Mouse (Mus musculus) yolk sac, embryonic 10.5 days (tissue): ENCODE data around the gene Rapgefl1.
"Not testable (repeated sequence)": the region's sequence is repeated elsewhere in the genome, so short reads cannot be mapped to it uniquely, and the experiment has no call there.

Source experiments
- DNase-seq: peaks from one replicate; pipeline ENCODE4 v3.0.0-alpha.2; 2017; ENCODE audit warnings: low spot score

Rapgefl1 gene

GRCm38 (mm10) chr11:98816706-98817239 is 19.8 kb upstream of the Rapgefl1 start:
- DNase-seq: no peak

DNA sequence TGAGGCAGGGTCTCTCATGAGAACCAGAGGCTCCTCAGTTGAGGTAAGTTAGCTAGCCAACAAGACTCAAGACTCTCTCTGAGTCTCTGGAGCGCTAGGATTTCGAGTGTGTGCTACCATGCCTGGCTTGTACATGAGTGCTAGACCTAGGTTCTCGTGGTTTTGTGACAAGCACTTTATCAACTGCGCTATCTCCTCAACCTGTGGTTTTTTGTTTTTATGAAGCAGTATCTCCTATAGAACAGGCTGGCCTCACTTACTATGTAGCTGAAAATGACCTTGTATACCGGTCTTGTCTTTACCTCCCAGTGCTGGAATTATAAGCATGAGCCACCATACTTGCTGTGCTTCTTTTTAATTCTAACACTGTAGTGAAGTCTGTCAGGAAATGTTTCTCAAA is 15.6 kb upstream of the Rapgefl1 start:
- DNase-seq: no peak

DNA sequence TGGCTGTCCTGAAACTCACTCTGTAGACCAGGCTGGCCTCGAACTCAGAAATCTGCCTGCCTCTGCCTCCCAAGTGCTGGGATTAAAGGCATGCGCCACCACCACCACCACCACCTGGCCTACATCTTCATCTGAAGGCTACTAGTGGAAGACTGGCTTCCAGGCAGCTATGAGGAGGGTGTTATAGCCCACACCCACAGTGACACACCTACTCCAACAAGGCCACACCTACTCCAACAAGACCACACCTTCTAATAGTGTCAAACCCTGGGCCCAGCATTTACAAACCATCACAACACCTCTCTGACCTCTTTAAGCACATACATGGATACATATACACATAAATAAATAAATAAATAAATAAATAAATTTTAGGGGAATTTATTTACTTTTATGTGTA is 10.5 kb upstream of the Rapgefl1 start:
- DNase-seq: not testable (repeated sequence)

GRCm38 (mm10) chr11:98827877-98828276 is 8.7 kb upstream of the Rapgefl1 start:
- DNase-seq: no peak

GRCm38 (mm10) chr11:98829091-98829775 is 7.4 kb upstream of the Rapgefl1 start:
- no peak for DNase-seq

- DNase-seq: no peak
Measured at GRCm38 (mm10) chr11:98829875-98830274, 6.7 kb upstream of the Rapgefl1 start.

GRCm38 (mm10) chr11:98835296-98835695 is 1.3 kb upstream of the Rapgefl1 start:
- DNase-seq: no peak

DNA sequence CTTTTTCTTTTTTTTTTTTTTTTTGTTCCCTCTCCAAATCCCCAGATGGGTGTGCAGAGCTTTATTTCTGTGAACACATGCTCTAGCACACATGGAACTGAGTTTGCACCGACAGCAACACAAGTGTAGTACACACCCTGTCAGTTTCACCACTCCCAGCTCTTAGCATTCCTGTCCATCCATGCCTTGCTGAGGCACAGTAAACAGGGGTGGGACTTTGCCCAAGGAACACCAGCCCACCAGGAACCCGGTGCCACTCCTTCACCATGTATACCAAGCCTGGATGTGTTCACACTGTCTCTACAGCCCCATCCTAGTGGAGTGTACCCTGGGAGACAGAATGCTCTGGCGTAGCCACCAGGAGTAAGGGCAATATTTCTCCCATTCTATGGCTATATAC is 860 bp upstream of the Rapgefl1 start:
- DNase-seq: no peak

DNA sequence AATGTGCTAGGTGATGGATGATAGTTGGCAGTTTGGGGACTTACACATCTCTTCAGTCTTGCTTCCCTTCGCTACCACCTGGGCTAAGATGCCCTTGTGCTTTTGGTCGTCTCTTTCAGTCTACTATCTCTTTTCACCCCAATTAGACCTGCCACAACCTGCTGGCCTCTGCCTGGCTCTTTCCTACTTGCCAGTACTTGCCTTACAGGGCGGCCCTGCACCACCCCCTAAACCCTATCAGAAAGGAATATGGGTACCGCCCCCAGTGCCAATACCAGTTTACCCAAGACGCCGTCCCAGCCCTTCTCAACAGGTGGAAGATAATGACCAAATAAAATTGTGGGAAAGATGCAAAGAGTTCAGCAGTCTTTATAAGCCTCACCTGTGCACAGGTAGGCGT is 457 bp upstream of the Rapgefl1 start:
- no peak for DNase-seq

GRCm38 (mm10) chr11:98837231-98837704 is 683 bp downstream of the Rapgefl1 start:
- no peak for DNase-seq

- DNase-seq: no peak
Measured at GRCm38 (mm10) chr11:98837917-98838316, 1.3 kb downstream of the Rapgefl1 start.

GRCm38 (mm10) chr11:98838512-98838911 is 1.9 kb downstream of the Rapgefl1 start:
- no peak for DNase-seq

DNA sequence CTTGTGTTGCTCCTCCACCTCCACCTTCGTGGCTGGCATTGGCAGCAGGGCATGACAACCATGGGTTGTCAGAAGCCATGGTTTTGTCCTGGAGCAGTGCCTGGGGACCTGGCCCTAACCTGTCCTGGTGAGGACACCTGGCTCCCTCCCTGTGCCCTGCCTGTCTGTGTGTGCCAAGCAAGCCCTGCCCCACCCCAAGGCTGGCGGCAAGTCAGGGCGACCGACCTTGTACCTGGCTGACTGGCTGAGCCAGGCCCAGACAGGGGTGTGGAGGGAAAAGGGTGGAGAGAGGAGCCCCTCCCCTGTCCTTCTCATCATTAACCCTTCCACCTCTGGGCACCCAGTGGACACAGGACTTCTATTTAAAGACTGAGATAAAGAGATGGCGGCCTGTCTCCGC is 2.8 kb downstream of the Rapgefl1 start:
- no peak for DNase-seq

DNA sequence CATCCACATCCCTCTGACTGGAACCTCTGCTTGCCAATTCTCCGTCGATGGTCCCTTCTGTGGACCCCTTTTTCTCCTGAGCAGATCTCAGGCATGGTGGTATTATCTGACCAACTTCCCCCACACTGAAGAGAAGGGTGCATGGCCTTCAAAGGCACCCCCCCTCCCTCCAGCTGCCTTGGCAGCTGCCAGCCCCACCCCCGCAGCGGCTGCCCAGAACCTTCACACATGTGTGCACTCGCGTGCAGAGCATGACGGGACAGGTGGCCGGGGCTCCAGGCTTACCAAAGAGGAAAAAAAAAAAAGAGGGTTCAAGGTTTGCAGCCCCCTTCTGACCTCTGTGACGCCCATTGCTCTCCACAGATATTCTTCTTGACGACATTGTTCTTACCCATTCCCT is 3.3 kb downstream of the Rapgefl1 start:
- no peak for DNase-seq

GRCm38 (mm10) chr11:98846016-98846415 is 9.4 kb downstream of the Rapgefl1 start:
- DNase-seq: no peak

DNA sequence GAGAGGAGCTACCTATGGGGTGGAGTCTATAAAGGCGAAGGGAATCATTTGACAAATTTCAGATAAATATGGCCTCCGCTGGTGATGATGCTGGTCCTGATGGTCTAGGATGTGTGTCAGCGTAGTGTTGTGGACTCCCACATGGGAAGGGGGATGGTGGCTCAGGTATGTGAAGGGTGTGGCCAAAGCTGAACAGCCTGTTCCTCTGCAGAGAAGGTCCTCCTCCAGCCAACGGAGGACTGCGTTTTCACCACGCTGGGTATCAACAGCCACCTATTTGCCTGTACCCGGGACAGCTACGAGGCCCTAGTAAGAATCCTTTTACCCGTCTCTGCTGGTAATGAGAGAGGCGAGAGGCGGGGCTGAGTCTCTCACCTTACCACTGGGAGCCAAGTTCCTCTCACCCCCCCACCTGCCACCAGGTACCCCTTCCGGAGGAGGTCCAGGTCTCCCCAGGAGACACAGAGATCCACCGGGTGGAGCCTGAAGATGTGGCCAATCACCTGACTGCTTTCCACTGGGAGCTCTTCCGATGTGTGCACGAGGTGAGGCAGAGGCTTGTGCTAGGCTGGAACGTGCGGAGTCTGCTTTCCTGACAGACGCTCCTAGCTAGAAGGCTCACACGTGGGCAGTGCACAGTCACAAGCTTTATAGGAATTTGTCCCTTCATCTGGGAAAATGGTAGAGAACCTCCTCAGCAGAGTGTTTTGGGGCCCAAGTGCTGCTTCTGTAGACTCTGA is 10.4 kb downstream of the Rapgefl1 start:
- DNase-seq: no peak

GRCm38 (mm10) chr11:98849196-98849894 is 12.8 kb downstream of the Rapgefl1 start:
- DNase-seq: peak; percentile 71

GRCm38 (mm10) chr11:98850100-98851093 is 13.8 kb downstream of the Rapgefl1 start:
- no peak for DNase-seq

- DNase-seq: no peak
Measured at GRCm38 (mm10) chr11:98854116-98854515, 17.5 kb downstream of the Rapgefl1 start.

- DNase-seq: no peak
Measured at GRCm38 (mm10) chr11:98854659-98855058, 18.1 kb downstream of the Rapgefl1 start.
